In genomic region chr13:11818723-11819122, GRCm38 (mm10) we compare ENCODE assay signal across 24 mouse cellular contexts.
"Had no signal": no experiment of that assay in that cellular context is flagged by ENCODE, and none has a peak within 500 bp of the region (broad histone marks: within the 10 kb centered on the region; RNA-seq: fewer than 3 reads in every experiment).

No protein-coding gene starts in this region.

- H3K4me1 ChIP-seq: heart, embryonic 12.5 days; hindbrain, embryonic 10.5 days; hindbrain, embryonic 12.5 days; intestine, embryonic 15.5 days; limb, embryonic 13.5 days; limb, embryonic 15.5 days had no signal

- H3K9ac ChIP-seq: forebrain, postnatal 0 days; heart, embryonic 12.5 days; hindbrain, embryonic 12.5 days; hindbrain, embryonic 14.5 days; intestine, embryonic 15.5 days; limb, embryonic 13.5 days; limb, embryonic 15.5 days had no signal

- H3K27ac ChIP-seq: heart, adult 2 months; hindbrain, embryonic 10.5 days; hindbrain, embryonic 12.5 days; hindbrain, embryonic 14.5 days; intestine, embryonic 15.5 days; limb, embryonic 13.5 days; limb, embryonic 15.5 days had no signal

- H3K36me3 ChIP-seq: hindbrain, embryonic 10.5 days; hindbrain, embryonic 12.5 days; intestine, embryonic 15.5 days; limb, embryonic 13.5 days; limb, embryonic 15.5 days had no signal

- DNase-seq: forebrain, postnatal 0 days; gastrocnemius, postnatal 14 days; gastrocnemius, postnatal 36 days; heart, adult 11 months; heart, adult 2 months; heart, postnatal 10 days; heart, postnatal 4 days; kidney, adult 18-20 months; kidney, adult 8-10 months; kidney, postnatal 10 days; kidney, postnatal 36 days; layer of hippocampus, adult 9-11 months; layer of hippocampus, postnatal 36 days; left cerebral cortex, postnatal 4 days had no signal

- H3K27me3 ChIP-seq: heart, embryonic 12.5 days; hindbrain, embryonic 12.5 days; intestine, embryonic 15.5 days; limb, embryonic 13.5 days; limb, embryonic 15.5 days had no signal

- H3K9me3 ChIP-seq: heart, embryonic 12.5 days; hindbrain, embryonic 10.5 days; hindbrain, embryonic 12.5 days; intestine, embryonic 15.5 days; limb, embryonic 13.5 days; limb, embryonic 15.5 days had no signal

- H3K4me2 ChIP-seq: heart, embryonic 12.5 days; hindbrain, embryonic 12.5 days; hindbrain, embryonic 14.5 days; intestine, embryonic 15.5 days; limb, embryonic 13.5 days; limb, embryonic 15.5 days had no signal

- ATAC-seq: forebrain, postnatal 0 days; hindbrain, embryonic 16.5 days; inflammation-experienced regulatory T-cells, adult 6 months; intestine, embryonic 15.5 days; intestine, postnatal 0 days had no signal

- H3K4me3 ChIP-seq: heart, adult 2 months; heart, embryonic 12.5 days; hindbrain, embryonic 10.5 days; hindbrain, embryonic 12.5 days; intestine, embryonic 15.5 days; limb, embryonic 13.5 days; limb, embryonic 15.5 days had no signal
